Mouse (Mus musculus): Measurements from ENCODE around the gene Gm20388.

GRCm38 (mm10) chr8:120463918-120464584, 553.4 kb downstream of the Gm20388 start:
- TF ChIP-seq CTCF (IDR thresholded peaks at IDR 0.05; ENCODE audit: insufficient read depth, low read depth, low read length): no peak
- TF ChIP-seq POLR2A (IDR thresholded peaks at IDR 0.05; ENCODE audit: insufficient read depth, low read depth, low read length): no peak

All from olfactory bulb, adult 2 months (tissue).